Comparison of ENCODE assay signal across 8 mouse cellular contexts in genomic region chr11:108922511-108923187, GRCm38 (mm10). TPM values are rescaled to one million over a fixed set of nuclear protein-coding genes. Genes with fewer than 3 reads are reported as not detected.
DNase-seq lines count a peak whose midpoint lies in the region; ATAC-seq lines count a peak whose summit lies in the region.

No protein-coding gene starts in this region.

- H3K9me3 ChIP-seq in forebrain, embryonic 13.5 days (replicated peaks): no peaks in the 10 kb centered on the region
- no peaks in the 10 kb centered on the region for H3K9me3 ChIP-seq in liver, embryonic 15.5 days (replicated peaks)

- H3K27me3 ChIP-seq in forebrain, embryonic 13.5 days: no peaks in the 10 kb centered on the region
- peaks cover 73% of the 10 kb centered on the region for H3K27me3 ChIP-seq in liver, embryonic 15.5 days

- under 1% methylated on average over 32 of the region's 32 CpGs for WGBS in forebrain, embryonic 13.5 days
- WGBS in liver, embryonic 15.5 days (ENCODE audit: insufficient replicate concordance): 2% methylated on average over 32 of the region's 32 CpGs

- H3K27ac ChIP-seq in forebrain, embryonic 13.5 days: peak overlapping the region; percentile 100
- H3K27ac ChIP-seq in liver, embryonic 15.5 days (replicated peaks): no peak overlapping the region

- peak overlapping the region; percentile 93 for H3K4me3 ChIP-seq in forebrain, embryonic 13.5 days
- peak overlapping the region; percentile 62 for H3K4me3 ChIP-seq in liver, embryonic 15.5 days (replicated peaks)

- peaks cover 63% of the 10 kb centered on the region for H3K4me1 ChIP-seq in forebrain, embryonic 13.5 days
- H3K4me1 ChIP-seq in liver, embryonic 15.5 days (replicated peaks): peaks cover 6% of the 10 kb centered on the region; the same call in 1 of the 2 replicates

- peaks cover 4% of the 10 kb centered on the region for H3K36me3 ChIP-seq in forebrain, embryonic 13.5 days (ENCODE audit: poor library complexity, severe bottlenecking)
- no peaks in the 10 kb centered on the region for H3K36me3 ChIP-seq in liver, embryonic 15.5 days (replicated peaks)

- ATAC-seq in forebrain, embryonic 13.5 days: no peak
- no peak for ATAC-seq in liver, embryonic 15.5 days (ENCODE audit: insufficient read depth)
- ATAC-seq in activated CD4-positive, CD25-positive, alpha-beta regulatory T cell, adult 4 months: no peak

- peak overlapping the region; percentile 86 for H3K4me2 ChIP-seq in forebrain, embryonic 13.5 days
- H3K4me2 ChIP-seq in liver, embryonic 15.5 days: peak overlapping the region; percentile 77

- H3K9ac ChIP-seq in forebrain, embryonic 13.5 days: peak overlapping the region; percentile 95
- H3K9ac ChIP-seq in liver, embryonic 15.5 days: no peak overlapping the region

- DNase-seq in cerebellum, postnatal 10 days: peak; percentile 13 to 29
- DNase-seq in cerebellum, adult 8-10 months: no peak
- DNase-seq in CD4-positive helper T cell, adult 2 months (ENCODE audit: low read depth, low spot score): peak; percentile 72
- DNase-seq in layer of hippocampus, adult 18-20 months (ENCODE audit: low spot score in 2 of 2): no peak
- no peak for DNase-seq in retina, embryonic 14.5 days (ENCODE audit: low spot score)

RNA-seq across cellular contexts. Expression of gene Axin2, which starts 2.5 kb away (rescaled TPM):
- polyA plus RNA-seq in forebrain, embryonic 13.5 days (2015; fragmentation: Nextera tagmentation; extraction: Ambion mirVana): 9.6 and 11.4 TPM in 2 replicates
- 0.10 and 0.38 TPM in 2 replicates for polyA plus RNA-seq in liver, embryonic 15.5 days (2015; fragmentation: Nextera tagmentation; extraction: Ambion mirVana)
- 10 to 100 TPM; 30.6 to 33.8 TPM for total RNA-seq in layer of hippocampus, adult 18-20 months (2021)
- polyA plus RNA-seq in activated CD4-positive, CD25-positive, alpha-beta regulatory T cell, adult 4 months (2017; shearing (Covaris generic)): 10 to 100 TPM in 1 of 2 experiments, 1 to 10 TPM in 1; 7.7 to 12.7 TPM

Comparison
In these comparisons a context has a peak if more than half of its experiments do, and no peak if none do; other contexts are left out.
1. DNase-seq: peak in cerebellum, postnatal 10 days (2 of 2) and CD4-positive helper T cell, adult 2 months (single experiment); none in cerebellum, adult 8-10 months (single experiment), layer of hippocampus, adult 18-20 months (0 of 2) and retina, embryonic 14.5 days (single experiment).